Mouse (Mus musculus) left cerebral cortex, adult 9 months (tissue): Measurements from ENCODE around the gene Dhrs7b.
A peak's percentile ranks its signal among the peaks of the same experiment; 100 is the strongest.
"Not testable (repeated sequence)": the region's sequence is repeated elsewhere in the genome, so short reads cannot be mapped to it uniquely, and the experiment has no call there.

Experiments used
- DNase-seq, 2 experiments: peaks; one replicate each; pipeline ENCODE4 v3.0.0; 2022; ENCODE audit warnings: low spot score in 2 of 2

Gene Dhrs7b

DNA sequence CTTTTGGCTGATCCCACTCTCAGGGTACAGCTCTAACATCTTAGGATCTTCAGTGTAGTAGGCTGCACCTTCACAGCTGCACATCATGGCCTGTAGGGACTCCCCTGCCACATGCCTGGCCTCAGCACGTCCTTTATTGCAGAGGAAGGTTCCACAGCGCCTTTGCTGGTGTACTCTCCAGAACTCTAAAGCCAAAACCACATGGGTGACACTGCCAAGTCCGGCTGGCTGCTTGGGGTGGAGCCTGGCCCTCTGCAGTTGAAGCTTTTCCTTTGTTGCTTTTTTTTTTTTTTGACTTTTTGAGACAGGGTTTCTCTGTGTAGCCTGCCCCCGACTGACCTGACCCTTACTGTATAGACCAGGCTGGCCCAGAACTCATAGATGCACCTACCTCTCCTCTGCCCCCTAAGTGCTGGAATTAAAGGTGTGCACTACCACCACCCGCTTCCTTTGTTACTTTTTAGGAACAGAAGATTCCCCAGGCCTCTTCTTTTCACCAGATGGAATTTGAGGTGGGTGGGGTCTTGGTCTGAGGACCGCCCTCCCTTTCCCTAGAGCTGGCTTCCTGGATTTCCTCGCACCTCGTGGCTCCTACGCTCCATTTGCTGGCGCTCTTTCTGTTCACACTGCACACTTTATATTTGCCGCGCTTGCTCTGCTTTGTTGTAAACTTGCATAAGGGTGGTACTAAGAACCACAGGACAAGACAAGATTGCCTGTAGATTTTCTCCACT lies 11.2 kb downstream of the Dhrs7b start:
- DNase-seq: no peak

DNA sequence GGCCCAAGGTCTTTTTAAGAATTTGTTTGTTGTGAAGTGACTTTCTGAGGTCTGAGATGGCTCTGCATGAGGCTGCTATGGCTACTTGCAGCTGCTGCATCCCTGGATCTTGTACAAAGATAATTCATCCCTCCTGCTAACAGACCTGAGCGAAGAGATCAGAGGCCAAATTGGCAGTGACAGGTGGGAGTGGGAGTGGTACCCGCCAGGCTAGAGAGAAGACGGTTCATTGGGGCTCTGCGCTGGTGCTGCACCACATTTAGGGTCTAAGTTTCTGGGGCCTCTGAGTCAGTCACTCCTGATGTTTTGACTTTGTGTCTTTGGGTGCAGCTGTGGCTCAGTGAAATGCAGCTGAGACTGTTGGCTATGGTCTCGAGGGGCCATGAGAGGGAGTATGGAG lies 13.0 kb downstream of the Dhrs7b start:
- no peak for DNase-seq

DNA sequence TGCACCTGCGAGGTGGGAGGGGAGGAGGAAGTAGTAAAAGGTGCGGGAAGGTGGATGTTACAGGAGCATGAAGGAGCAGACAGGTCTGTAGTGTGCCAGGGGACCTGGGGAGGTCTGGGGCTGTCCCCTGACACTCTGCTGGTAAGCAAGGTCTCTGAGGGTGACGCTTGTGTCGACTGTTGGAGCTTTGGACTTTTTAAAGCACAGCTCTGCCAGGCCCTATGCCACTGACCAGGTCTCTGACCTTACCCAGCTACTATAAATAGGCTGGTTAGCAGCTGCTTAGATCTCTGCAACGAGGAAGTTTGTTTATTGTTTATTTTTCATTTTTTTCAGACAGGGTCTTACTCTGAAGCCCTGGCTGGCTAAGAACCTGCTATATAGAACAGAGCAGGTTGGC lies 15.0 kb downstream of the Dhrs7b start:
- no peak for DNase-seq

DNA sequence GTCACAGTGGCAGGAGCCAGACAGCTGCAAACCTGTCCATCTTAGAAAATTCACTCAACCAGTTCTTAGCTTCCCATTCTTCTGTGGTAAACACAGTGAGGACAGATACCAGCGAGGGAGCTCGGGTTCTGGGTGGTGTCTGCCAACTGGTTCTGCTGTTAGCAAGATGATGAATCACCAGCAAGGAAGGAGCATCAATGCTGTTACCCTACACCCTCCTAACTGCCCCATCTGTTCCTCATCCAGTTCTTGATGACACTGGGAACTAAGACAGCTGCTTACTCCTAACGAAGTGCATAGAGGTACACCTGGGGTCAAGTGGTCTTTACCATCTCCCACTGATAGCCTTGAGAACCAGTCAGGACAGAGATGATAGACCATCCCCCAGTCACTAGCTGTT lies 26.2 kb downstream of the Dhrs7b start:
- DNase-seq: peak in 1 of 2 experiments; percentile 29

DNA sequence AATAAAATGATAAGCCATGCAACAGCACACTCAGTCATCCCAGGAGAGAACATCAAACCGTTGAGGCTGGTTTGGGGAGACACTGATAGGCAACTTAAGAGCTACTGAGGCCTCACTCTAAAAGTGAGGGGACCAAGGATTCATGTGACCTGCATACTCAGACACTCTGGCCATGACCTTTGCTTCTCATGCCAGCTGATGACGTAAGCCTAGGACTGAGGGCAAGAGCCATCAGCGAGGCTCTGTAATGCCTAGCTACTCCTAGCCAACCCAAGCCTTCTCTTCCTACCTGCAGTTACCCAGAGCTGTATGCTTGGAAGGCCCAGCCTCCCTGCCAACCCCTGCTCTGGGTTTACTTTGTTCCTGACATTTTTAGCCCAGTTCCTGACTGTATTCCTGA lies 31.6 kb downstream of the Dhrs7b start:
- DNase-seq: no peak

DNA sequence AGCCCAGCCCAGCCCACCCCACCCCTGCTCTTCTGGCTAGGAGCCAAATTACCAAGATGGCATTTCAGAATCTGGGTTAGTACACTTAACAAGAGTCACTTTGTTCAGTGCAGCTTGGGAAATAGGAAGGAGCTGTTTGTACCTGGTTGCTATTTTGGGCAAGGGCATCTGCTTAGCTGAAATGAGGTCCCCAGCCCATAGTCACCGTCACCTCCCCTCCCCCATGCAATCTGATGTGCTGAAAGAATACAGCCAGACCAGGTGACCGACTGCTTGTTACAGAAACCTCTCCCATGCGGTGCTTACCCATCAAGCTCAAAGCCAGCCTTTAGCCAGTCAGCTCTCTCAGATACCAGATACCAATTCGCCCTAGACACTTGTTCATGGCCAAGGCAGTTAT lies 32.8 kb downstream of the Dhrs7b start:
- DNase-seq: no peak

DNA sequence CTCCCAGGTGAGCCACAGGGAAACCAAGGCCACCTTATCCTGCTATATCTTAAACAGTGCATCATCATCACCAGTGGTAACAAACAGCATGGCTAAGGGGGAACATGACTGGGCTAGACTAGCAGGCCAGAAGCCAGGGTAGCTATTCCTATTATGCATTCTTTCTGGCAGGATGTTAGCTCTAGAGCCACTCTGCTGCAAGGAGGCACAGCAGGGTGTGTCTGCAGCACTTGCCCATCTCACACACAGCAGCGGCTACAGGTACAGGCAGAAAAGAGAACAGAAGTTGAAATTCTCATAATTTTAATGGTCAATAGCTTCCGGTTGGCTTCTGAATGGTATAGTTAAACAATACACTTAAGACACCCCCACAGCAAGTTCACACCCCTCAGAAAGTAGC lies 33.7 kb downstream of the Dhrs7b start:
- DNase-seq: no peak

DNA sequence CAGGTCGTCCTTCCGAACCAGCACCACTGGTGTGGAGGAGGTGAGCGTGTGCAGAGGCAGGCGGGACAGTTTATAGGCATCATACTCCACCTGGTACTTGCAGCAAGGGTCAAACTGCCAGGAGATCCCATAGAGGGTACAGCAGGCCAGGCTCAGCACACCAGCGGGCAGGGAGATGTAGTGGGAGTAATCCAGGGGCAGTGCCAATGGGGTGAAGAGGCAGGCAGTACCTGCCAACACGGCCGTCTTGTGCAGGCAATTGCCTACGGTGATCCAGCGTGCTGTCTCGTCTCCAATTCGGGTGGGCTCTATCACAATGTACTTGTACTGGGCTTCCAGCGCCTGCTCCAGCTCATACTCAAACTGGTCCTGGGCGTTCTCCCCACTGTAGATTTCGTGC lies 34.5 kb downstream of the Dhrs7b start:
- DNase-seq: no peak

DNA sequence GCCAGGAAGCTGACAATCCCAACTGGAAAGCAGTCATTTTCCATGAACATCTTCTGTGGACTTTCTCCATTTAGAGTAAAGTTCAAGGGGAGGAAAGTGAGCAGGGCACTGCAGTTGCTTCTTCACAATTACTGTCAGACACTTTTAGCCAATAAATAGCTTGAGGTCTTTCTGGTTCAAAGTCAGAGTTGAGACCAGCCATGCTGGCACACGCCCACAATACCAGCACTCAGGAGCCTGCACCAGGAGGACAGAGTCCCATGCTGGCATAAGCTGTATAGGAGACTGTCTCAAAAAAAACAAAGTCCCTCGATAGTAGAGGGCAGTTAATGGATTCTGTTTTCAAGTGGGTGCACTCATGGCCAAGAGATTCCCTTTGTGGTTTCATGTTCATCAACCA lies 35.6 kb downstream of the Dhrs7b start:
- no peak for DNase-seq

DNA sequence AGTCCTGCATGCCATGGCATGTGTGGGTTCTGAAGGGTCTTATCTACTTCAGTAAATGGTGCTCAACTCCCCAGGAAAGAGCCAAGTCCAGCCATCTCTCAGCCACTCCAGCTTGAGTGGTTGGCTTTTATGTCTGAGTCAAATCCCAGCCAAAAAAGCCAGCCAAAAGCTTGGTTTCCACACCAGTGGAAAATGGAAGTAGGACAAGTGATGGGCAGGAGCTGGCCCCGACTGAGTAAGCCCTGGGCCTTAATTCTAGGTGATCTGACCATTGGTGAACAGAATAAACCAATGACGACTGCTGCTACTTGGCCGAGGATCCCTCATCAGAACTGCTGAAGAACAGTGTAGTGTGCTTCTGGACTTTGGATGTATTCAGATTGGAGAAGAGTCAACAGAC lies 37.0 kb downstream of the Dhrs7b start:
- no peak for DNase-seq

DNA sequence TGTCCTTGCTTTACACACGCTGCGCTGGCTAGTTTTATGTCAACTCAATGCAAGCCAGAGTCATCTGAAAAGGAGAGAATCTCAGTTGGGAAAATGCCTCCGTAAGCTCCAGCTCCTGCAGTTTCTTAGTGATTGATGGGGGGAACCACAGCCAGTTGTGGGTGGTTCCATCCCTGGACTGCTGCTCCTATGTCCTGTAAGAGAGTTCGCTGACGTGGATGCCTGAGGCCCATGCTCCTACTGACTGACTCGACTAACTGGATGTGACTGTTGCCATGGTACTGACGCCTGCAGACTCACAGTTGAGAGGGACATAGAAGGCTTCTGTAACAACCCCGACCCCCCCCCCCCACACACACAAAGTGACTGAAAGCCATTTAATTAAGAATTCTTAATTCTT lies 37.5 kb downstream of the Dhrs7b start:
- no peak for DNase-seq

DNA sequence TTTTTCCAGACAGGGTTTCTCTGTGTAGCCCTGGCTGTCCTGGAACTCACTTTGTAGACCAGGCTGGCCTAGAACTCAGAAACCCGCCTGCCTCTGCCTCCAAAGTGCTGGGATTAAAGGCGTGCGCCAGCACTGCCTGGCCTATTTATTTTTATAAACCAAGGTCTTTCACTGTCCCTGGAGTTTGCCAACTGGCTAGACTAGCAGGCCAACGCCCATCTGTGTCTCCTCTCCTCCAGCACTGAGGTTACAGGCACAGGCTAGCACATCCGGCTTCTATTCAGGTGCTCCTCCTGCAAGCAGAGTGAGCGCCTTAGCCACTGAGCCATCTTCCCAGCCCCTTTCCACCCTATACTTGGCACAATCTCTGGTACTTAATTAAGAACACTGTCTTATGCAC lies 39.0 kb downstream of the Dhrs7b start:
- DNase-seq: not testable (repeated sequence)

DNA sequence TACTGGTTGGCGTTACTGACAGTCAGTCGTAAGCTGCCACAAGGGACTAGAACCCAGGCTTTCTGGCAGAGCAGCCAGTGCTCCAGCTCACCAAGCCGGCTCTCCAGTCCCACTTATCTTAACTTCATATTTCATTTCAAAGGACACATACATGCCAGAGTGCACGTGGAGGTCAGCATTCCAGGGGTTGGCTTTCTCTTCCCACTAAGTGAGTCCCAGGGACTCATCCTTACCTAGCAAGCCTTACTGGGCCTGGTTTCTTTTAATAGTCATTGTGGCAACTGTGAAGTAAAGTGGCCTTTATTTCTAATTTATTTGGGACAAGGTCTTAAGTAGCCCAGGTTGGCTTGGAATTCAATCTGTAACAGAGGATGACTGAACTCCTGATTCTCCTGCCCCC lies 41.0 kb downstream of the Dhrs7b start:
- DNase-seq: no peak

DNA sequence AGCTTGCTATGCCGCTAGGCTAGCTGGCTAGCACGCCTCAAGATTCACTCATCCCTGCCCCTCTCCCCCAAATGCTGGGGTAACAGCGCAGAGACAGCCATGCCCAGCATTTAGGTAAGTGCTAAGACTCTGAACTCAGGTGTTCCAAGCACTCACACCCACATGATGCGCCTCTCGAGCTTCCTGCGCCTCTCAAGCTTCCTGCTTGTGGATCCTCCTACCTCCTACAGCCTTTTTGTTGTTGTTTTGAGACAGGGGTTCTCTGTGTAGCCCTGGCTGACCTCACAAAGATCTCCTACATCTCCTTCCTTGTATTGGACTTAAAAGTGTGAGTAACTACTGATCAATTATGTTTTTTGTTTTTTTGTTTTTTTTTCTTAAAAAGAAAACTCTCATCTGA lies 42.7 kb downstream of the Dhrs7b start:
- no peak for DNase-seq

DNA sequence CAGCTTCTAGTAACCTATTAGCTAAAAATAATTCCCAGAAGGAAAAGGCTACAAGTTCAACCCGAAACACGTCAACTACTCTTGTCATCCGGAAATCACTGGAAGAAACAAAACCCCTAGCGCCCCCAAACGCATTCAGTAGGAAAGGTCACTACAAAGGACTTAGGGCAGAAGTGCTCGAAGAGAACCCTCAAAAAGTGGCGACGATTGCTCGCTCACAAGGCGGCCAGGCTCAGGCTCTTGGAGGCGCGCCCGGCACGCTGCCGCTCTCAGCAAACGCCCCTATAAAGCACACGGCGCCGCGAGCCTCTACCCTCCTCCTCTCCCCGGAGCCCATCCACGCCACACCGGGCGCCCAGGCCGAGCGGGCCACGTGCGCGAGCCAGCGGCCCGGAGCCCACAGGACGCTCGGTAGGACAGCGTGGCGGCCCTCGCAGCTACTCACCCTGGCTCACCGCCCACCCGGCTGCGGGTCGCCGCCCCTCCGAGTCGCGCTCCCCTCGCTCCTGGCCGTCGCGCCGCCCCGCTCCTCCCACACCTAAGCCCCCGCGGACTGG lies 47.7 kb downstream of the Dhrs7b start:
- DNase-seq: peak; percentile 23 to 40

DNA sequence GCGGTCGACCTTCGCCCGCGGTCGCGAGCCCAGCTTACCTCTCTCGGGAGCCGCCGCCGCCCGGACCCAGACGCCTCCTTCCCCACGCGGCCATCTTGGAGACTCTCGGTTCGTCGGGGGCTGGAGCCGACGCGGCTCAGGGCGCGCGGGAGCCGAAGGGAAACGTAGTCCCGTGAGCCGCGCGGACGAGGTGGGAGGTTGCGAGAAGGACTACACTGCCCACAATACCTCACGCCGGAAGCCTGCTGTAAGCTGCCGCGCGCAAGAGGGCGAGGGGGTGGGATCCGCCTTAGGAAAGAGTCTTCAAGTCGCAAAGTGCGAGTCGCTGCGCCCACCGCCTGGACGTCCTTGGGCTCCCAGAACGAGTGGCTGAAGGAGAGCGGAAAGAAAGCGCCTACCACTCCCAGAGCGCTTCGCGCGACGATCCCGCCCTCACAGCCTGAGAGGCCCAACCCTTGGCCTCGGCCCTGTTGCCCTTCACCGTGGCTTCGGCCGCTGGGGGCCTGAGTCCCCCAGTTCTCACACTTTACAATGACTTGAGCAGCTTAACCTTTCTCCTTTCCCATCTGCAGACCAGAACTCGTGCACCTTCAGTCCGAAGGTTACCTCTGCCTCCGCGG lies 48.4 kb downstream of the Dhrs7b start, which contains the start of gene Tmem11:
TSS of gene Tmem11 (minus strand) at position 598 of the 620 bp plus-strand sequence.
- peak; percentile 96 to 98 for DNase-seq

DNA sequence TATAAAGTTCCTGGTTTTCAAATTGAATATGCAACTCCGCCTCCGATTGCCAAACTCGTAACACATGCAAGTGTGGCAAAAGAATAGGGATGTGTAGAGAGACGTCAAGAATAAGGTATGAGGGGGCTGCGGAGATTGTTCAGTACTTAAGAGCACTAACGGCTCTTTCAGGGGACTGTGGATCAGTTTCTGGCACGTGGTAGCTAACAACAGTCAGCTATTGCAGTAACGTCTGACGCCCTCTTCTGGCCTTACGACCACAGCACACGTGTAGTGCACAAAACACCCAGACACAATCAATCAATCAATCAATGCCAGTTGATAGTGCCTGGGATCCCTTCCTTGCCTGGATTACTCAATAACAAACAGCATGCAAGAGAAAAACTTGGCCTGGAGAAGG lies 49.0 kb downstream of the Dhrs7b start:
- DNase-seq: peak; percentile 20 to 59

DNA sequence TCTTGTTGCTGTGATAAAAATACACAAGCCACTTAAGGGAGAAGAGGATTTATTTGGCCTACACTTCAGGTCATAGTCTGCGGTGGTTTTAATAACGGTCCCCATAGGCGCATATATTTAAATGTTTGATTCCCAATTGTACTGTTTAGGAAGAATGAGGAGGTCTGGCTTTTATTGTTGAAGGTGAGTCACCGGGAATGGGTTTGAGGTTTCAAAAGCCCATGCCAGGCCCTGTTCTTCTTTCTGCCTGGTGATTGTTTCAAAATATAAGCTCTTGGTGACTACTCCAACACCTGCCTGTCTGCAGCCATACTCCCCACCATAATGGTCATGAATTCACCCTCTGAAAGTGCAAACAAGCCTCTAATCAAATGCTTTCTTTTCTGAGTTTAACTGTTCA lies 50.1 kb downstream of the Dhrs7b start:
- no peak for DNase-seq

DNA sequence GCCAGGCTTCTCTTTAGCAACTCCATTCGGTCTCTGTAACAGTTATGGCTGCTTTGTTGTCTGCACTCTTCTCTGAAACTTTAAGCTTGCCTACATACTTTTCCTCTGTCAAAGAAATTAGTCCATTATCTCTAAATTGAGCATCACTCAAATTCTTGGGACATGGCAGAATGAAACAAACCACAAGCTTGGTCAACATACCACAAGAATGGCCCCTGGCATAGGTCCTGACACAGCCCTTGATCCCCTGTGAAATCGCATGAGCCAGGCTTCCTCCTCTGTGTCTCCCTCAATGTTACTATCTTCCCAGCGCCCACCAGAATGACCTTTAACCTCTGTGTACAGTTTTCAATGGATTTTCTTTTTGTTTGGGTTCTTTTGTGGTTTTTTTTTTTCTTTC lies 52.0 kb downstream of the Dhrs7b start:
- no peak for DNase-seq

DNA sequence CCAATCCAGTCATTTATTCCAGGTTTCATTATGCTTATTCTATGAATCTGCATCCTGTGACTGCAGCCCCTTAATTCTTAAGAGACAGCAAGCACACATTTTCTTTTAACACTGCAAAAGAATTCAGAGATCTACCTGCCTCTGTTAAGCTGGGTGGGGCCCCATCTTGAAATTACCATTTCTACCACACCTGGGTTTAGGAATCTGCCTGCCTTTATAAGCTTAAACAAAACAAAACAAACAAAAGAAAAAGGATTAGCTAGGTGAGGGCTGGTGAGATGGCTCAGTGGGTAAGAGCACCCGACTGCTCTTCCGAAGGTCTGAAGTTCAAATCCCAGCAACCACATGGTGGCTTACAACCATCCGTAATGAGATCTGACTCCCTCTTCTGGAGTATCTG lies 56.6 kb downstream of the Dhrs7b start:
- DNase-seq: not testable (repeated sequence)

DNA sequence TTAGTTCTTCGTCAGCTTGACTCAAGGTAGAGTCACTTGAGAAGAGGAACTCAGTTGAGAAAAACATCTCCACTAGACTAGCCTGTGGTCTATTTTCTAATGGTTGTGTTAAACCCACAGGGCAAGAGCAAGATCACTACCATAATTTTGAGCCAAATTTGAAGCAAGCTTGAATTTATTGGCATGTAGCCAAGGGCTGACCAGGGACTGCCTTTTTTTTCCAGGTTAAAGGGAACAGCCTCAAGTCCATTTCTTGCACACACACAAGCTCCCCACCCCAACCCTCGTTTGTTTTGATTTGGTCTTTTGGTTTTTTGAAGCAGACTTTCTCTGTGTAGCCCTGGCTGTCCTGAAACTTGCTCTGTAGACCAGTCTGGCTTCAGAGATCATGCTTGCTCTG lies 59.4 kb downstream of the Dhrs7b start:
- DNase-seq: no peak

DNA sequence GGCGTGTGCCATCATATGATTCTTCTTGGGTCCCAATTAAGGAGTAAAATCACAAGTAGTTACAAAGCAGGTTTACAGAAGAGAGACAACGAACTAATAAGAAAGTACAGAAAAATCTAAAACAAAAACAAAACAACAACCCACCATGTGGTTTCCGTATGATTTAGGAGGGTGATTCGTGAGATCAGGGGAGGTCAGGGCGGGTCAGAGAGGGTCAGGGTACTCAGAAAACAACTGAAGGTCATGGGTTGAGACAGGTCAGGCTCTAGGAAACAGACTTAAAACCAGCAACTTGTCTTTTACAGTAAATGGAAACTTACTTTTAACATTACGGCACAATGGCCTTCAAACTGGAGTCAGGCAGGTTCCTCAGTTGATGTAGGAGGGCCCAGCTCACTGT lies 59.9 kb downstream of the Dhrs7b start:
- no peak for DNase-seq

DNA sequence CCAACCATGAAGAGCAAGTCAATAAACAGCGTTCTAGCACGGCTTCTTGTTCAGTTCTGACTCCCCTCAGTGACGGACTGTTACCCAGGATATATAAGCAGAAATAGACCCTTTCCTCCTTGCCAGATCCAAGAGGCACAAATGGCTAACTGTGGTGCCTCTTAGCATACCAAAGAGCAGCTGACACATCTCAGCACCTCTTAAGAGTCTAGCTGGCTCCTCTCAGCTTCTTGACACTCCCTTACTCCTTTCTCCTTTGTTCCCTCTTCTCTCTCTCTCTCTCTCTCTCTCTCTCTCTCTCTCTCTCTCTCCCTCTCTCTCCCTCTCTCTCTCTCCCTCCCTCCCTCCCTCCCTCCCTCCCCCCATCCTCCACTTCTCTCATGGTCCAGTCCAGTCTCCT lies 60.3 kb downstream of the Dhrs7b start:
- no peak for DNase-seq
